Mouse (Mus musculus): ENCODE measurements around the gene Pkn1. TPM values are rescaled to one million over a fixed set of nuclear protein-coding genes. Genes with fewer than 3 reads are reported as not detected.

The Pkn1 gene
- polyA plus RNA-seq, 1 experiment: not detected

DNA sequence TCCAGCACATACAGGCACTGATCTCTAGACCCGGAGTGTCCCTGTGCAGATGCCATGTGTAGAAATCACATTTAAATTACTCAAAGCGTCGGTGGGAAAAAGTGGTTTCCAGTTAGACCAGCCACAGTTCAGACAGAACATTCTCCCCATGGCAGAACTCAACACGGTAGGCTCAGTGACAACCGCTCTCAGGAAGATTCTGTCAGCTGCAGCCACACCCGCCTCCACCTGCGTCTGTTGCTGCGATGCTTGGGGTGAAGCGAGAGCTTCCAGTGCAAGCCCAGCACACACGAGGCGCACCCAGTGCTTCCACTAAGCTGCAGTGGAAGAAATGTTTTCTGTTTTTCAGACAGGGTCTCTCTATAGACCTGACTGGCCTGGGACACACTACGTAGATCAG is 19.1 kb downstream of the Pkn1 start:
- no peak for TF ChIP-seq POLR2A (IDR thresholded peaks at IDR 0.05; ENCODE audit: insufficient read depth, low read depth, low read length)
- TF ChIP-seq CTCF (IDR thresholded peaks at IDR 0.05; ENCODE audit: insufficient read depth, low read depth, low read length): no peak
- Histone ChIP-seq H3K4me1 (ENCODE audit: control insufficient read depth, insufficient read depth, low read length) (no peaks in the 10 kb centered on the region), H3K4me3 (ENCODE audit: insufficient read depth, low read depth, low read length) (no peak overlapping the region), H3K27ac (ENCODE audit: insufficient read depth, low read depth, low read length) (no peak overlapping the region)
- WGBS: 92% methylated on average over 12 of the region's 12 CpGs

- Histone ChIP-seq H3K4me3 (ENCODE audit: insufficient read depth, low read depth, low read length) (no peak overlapping the region), H3K4me1 (ENCODE audit: control insufficient read depth, insufficient read depth, low read length) (no peaks in the 10 kb centered on the region), H3K27ac (ENCODE audit: insufficient read depth, low read depth, low read length) (no peak overlapping the region)
- no peak for TF ChIP-seq CTCF (IDR thresholded peaks at IDR 0.05; ENCODE audit: insufficient read depth, low read depth, low read length)
- TF ChIP-seq POLR2A (IDR thresholded peaks at IDR 0.05; ENCODE audit: insufficient read depth, low read depth, low read length): no peak
- WGBS: 70% methylated on average over 5 of the region's 5 CpGs
Observed at GRCm38 (mm10) chr8:83674497-83674896, 24.5 kb downstream of the Pkn1 start.

DNA sequence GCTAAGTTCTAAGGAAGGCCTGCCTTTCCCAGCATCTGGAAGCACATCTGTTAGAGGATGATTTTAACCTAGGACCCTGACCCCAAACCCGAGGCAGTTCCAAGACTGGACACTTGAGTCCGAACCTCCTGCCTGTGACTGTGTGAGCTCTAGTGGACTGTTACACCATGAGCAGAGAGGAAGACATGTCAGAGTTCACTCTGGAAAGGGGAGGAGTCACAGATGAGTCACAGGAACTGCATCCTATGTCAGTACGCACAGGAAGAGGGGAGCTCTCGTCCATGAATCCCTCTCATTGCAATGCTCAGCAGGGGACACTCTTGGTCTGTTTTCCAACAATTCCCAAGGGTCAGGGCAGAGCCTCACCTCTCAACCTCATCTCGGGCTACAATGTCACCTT is 26.0 kb downstream of the Pkn1 start:
- 75% methylated on average over 5 of the region's 5 CpGs for WGBS
- H3K27ac ChIP-seq (ENCODE audit: insufficient read depth, low read depth, low read length): no peak overlapping the region
- H3K4me1 ChIP-seq (ENCODE audit: control insufficient read depth, insufficient read depth, low read length): peaks cover 6% of the 10 kb centered on the region
- H3K4me3 ChIP-seq (ENCODE audit: insufficient read depth, low read depth, low read length): no peak overlapping the region
- TF ChIP-seq CTCF (IDR thresholded peaks at IDR 0.05; ENCODE audit: insufficient read depth, low read depth, low read length) (no peak), POLR2A (IDR thresholded peaks at IDR 0.05; ENCODE audit: insufficient read depth, low read depth, low read length) (no peak)

DNA sequence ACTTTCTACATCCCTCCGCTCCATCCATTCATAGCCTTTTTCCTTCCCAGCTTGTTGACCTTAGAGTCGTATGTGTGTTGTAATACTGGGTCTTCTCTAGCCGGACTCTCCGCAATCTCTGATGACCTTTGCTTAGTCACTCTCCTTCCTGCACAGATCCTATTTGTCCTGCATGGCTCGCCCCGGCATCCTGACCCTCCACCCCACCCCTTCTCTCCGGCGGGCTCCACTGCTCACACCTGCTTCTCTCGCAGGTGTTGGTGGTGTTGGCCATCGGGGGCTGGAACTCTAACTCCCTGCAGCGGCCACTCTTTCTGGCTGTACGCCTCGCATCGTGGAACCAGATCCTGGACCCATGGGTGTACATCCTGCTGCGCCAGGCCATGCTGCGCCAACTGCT is 30.0 kb downstream of the Pkn1 start:
- 82% methylated on average over 16 of the region's 16 CpGs for WGBS
- H3K4me1 ChIP-seq (ENCODE audit: control insufficient read depth, insufficient read depth, low read length): peaks cover 22% of the 10 kb centered on the region
- no peak overlapping the region for H3K27ac ChIP-seq (ENCODE audit: insufficient read depth, low read depth, low read length)
- no peak overlapping the region for H3K4me3 ChIP-seq (ENCODE audit: insufficient read depth, low read depth, low read length)
- TF ChIP-seq CTCF (IDR thresholded peaks at IDR 0.05; ENCODE audit: insufficient read depth, low read depth, low read length): no peak
- TF ChIP-seq POLR2A (IDR thresholded peaks at IDR 0.05; ENCODE audit: insufficient read depth, low read depth, low read length): no peak

DNA sequence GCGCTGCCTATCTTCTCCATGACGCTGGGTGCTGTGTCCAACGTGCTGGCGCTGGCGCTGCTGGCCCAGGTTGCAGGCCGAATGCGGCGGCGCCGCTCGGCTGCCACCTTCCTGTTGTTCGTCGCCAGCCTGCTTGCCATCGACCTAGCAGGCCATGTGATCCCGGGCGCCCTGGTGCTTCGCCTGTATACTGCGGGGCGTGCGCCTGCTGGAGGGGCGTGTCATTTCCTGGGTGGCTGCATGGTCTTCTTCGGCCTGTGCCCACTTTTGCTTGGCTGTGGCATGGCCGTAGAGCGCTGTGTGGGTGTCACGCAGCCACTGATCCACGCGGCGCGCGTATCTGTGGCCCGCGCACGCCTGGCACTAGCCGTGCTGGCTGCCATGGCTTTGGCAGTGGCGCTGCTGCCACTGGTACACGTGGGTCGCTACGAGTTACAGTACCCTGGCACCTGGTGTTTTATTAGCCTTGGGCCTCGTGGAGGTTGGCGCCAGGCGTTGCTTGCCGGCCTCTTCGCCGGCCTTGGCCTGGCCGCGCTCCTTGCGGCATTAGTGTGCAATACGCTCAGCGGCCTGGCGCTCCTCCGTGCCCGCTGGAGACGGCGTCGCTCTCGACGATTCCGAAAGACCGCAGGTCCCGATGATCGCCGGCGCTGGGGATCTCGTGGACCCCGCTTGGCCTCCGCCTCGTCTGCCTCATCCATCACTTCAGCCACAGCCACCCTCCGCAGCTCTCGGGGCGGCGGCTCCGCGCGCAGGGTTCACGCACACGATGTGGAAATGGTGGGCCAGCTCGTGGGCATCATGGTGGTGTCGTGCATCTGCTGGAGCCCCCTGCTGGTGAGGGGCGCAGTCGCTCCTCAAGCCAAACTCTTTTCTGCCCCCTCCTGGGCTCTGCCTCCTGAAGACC is 30.7 kb downstream of the Pkn1 start:
- no peak overlapping the region for H3K27ac ChIP-seq (ENCODE audit: insufficient read depth, low read depth, low read length)
- H3K4me3 ChIP-seq (ENCODE audit: insufficient read depth, low read depth, low read length): peak overlapping the region; percentile 36
- WGBS: 30% methylated on average over 80 of the region's 80 CpGs

GRCm38 (mm10) chr8:83667526-83667925 is 31.5 kb downstream of the Pkn1 start:
- TF ChIP-seq CTCF (IDR thresholded peaks at IDR 0.05; ENCODE audit: insufficient read depth, low read depth, low read length): no peak
- no peak for TF ChIP-seq POLR2A (IDR thresholded peaks at IDR 0.05; ENCODE audit: insufficient read depth, low read depth, low read length)
- 89% methylated on average over 10 of the region's 10 CpGs for WGBS
- Histone ChIP-seq H3K27ac (ENCODE audit: insufficient read depth, low read depth, low read length) (no peak overlapping the region), H3K4me1 (ENCODE audit: control insufficient read depth, insufficient read depth, low read length) (peaks cover 26% of the 10 kb centered on the region), H3K4me3 (ENCODE audit: insufficient read depth, low read depth, low read length) (no peak overlapping the region)

More for the DNA sequence above, 30.7 kb downstream of the Pkn1 start:
- peak; percentile 55; the same call in 1 of the 2 replicates for TF ChIP-seq CTCF (IDR thresholded peaks at IDR 0.05; ENCODE audit: insufficient read depth, low read depth, low read length)
- TF ChIP-seq POLR2A (IDR thresholded peaks at IDR 0.05; ENCODE audit: insufficient read depth, low read depth, low read length): no peak
- peaks cover 22% of the 10 kb centered on the region for H3K4me1 ChIP-seq (ENCODE audit: control insufficient read depth, insufficient read depth, low read length)

GRCm38 (mm10) chr8:83666866-83667234 is 32.1 kb downstream of the Pkn1 start:
- no peak overlapping the region for H3K27ac ChIP-seq (ENCODE audit: insufficient read depth, low read depth, low read length)
- WGBS: 54% methylated on average over 3 of the region's 3 CpGs
- H3K4me3 ChIP-seq (ENCODE audit: insufficient read depth, low read depth, low read length): no peak overlapping the region
- H3K4me1 ChIP-seq (ENCODE audit: control insufficient read depth, insufficient read depth, low read length): peaks cover 33% of the 10 kb centered on the region
- no peak for TF ChIP-seq CTCF (IDR thresholded peaks at IDR 0.05; ENCODE audit: insufficient read depth, low read depth, low read length)
- TF ChIP-seq POLR2A (IDR thresholded peaks at IDR 0.05; ENCODE audit: insufficient read depth, low read depth, low read length): no peak

- peaks cover 37% of the 10 kb centered on the region for H3K4me1 ChIP-seq (ENCODE audit: control insufficient read depth, insufficient read depth, low read length)
- WGBS: 17% methylated on average over 14 of the region's 14 CpGs
- H3K27ac ChIP-seq (ENCODE audit: insufficient read depth, low read depth, low read length): no peak within 1 kb of the TSS
- TF ChIP-seq CTCF (IDR thresholded peaks at IDR 0.05; ENCODE audit: insufficient read depth, low read depth, low read length): no peak
- H3K4me3 ChIP-seq (ENCODE audit: insufficient read depth, low read depth, low read length): no peak within 1 kb of the TSS
Observed at GRCm38 (mm10) chr8:83665969-83666865, 32.8 kb downstream of the Pkn1 start, which contains the start of gene Ptger1. Gene Ptger1 (plus strand): TSS chr8:83666678.
